Mouse (Mus musculus): Measurements from ENCODE around the gene Zfp276. TPM values are rescaled to one million over a fixed set of nuclear protein-coding genes. Genes with fewer than 3 reads are reported as not detected.

Zfp276 gene
- polyA plus RNA-seq, 1 experiment from 2014 or later: 24.4 TPM

DNA sequence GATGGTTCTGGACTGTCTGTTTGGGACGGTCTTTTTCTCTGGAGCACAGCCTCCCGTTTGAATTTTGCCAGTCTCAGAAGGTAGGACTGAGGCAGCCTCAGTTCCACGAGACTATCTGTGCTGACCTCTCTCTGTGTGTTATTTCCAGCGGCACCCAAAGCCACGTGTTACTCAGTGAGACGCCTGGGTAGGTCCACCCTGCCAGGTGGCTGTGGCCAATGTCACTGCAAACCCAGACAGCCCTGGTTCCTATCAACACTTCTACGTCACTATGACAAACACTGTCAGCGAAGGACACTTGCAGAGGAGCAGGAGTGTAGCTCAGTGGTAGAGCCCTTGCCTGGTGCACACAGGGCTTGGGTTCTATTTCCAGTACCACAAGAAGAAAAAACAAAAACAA is 37.7 kb downstream of the Zfp276 start:
- H3K4me2 ChIP-seq (ENCODE audit: low read length): no peak overlapping the region
- WGBS: 92% methylated on average over 8 of the region's 8 CpGs
- H3K4me1 ChIP-seq (ENCODE audit: control insufficient read depth, insufficient read depth, low read length): no peaks in the 10 kb centered on the region
- H3K4me3 ChIP-seq (ENCODE audit: low read depth, low read length): no peak overlapping the region
- H3K27me3 ChIP-seq (ENCODE audit: control insufficient read depth, insufficient read depth, low read depth, low read length): no peaks in the 10 kb centered on the region
- no peak for ATAC-seq
- no peak overlapping the region for H3K9ac ChIP-seq (ENCODE audit: low read depth, low read length)
- H3K36me3 ChIP-seq (ENCODE audit: control insufficient read depth, insufficient read depth, low read length): no peaks in the 10 kb centered on the region
- H3K9me3 ChIP-seq (replicated peaks; ENCODE audit: control insufficient read depth, low read length, poor library complexity, severe bottlenecking): no peaks in the 10 kb centered on the region
- H3K27ac ChIP-seq (ENCODE audit: low read length): no peak overlapping the region

DNA sequence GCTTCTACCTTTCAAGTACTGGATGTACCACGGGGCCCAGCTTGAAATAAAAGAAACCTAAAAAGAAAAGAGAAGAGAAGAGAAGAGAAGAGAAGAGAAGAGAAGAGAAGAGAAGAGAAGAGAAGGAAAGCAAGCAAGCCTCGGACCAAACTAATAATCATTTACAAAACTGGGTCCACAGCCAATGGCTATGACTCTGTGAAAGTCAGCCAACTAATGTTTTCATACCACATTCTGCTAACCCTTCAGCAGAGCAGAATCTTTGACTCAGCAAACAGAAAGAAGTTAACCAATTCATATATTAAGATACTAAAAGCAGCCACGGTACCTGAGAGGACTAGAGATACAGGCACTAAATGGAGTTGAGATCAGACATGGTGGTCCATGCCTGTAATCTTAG is 38.3 kb downstream of the Zfp276 start:
- Histone ChIP-seq H3K4me1 (ENCODE audit: control insufficient read depth, insufficient read depth, low read length) (no peaks in the 10 kb centered on the region), H3K27ac (ENCODE audit: low read length) (no peak overlapping the region), H3K36me3 (ENCODE audit: control insufficient read depth, insufficient read depth, low read length) (no peaks in the 10 kb centered on the region), H3K27me3 (ENCODE audit: control insufficient read depth, insufficient read depth, low read depth, low read length) (no peaks in the 10 kb centered on the region), H3K4me3 (ENCODE audit: low read depth, low read length) (no peak overlapping the region), H3K9me3 (replicated peaks; ENCODE audit: control insufficient read depth, low read length, poor library complexity, severe bottlenecking) (no peaks in the 10 kb centered on the region), H3K4me2 (ENCODE audit: low read length) (no peak overlapping the region), H3K9ac (ENCODE audit: low read depth, low read length) (no peak overlapping the region)
- WGBS: 95% methylated on average over 3 of the region's 3 CpGs
- ATAC-seq: no peak

DNA sequence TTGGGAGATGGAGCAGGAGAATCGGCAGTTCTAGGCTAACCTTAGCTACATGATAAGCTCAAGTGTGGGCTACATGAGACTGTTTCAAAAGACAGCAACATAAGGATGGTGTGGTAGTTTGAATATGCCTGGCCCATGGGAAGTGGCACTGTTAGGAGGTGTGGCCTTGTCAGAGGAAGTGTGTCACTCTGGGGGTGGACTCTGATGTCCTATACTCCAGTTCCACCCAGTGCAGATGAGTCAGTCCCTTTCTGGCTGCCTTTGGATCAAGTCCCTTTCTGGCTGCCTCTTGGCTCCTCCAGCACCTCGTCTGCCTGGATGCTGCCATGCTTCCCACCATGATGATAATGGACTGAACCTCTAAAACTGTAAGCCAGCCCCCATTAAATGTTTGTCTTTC is 38.8 kb downstream of the Zfp276 start:
- H3K27me3 ChIP-seq (ENCODE audit: control insufficient read depth, insufficient read depth, low read depth, low read length): no peaks in the 10 kb centered on the region
- no peaks in the 10 kb centered on the region for H3K36me3 ChIP-seq (ENCODE audit: control insufficient read depth, insufficient read depth, low read length)
- ATAC-seq: no peak
- H3K27ac ChIP-seq (ENCODE audit: low read length): no peak overlapping the region
- H3K4me2 ChIP-seq (ENCODE audit: low read length): no peak overlapping the region
- no peaks in the 10 kb centered on the region for H3K9me3 ChIP-seq (replicated peaks; ENCODE audit: control insufficient read depth, low read length, poor library complexity, severe bottlenecking)
- H3K4me1 ChIP-seq (ENCODE audit: control insufficient read depth, insufficient read depth, low read length): no peaks in the 10 kb centered on the region
- 94% methylated on average over 2 of the region's 2 CpGs for WGBS
- no peak overlapping the region for H3K4me3 ChIP-seq (ENCODE audit: low read depth, low read length)
- no peak overlapping the region for H3K9ac ChIP-seq (ENCODE audit: low read depth, low read length)

DNA sequence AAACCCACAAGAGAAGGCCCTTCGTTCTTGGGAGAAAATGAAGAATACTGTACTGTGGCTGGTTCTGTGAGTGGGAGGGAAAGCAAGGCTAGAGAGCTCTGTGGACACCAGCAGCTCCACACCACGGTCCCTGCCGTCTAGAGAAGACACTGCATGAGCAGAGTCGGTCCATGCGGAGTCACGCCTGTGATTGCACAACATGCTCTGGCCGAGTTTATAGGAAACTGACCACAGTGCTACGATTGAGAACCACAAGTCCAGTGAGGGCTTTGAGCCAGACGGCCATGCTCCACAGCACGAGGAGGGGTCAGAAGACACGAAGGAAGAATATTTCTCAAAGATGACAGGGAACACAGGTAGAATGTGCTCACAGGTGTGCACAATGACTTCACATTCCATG is 44.3 kb downstream of the Zfp276 start:
- Histone ChIP-seq H3K4me1 (ENCODE audit: control insufficient read depth, insufficient read depth, low read length) (no peaks in the 10 kb centered on the region), H3K36me3 (ENCODE audit: control insufficient read depth, insufficient read depth, low read length) (no peaks in the 10 kb centered on the region), H3K9ac (ENCODE audit: low read depth, low read length) (no peak overlapping the region), H3K9me3 (replicated peaks; ENCODE audit: control insufficient read depth, low read length, poor library complexity, severe bottlenecking) (no peaks in the 10 kb centered on the region), H3K27me3 (ENCODE audit: control insufficient read depth, insufficient read depth, low read depth, low read length) (no peaks in the 10 kb centered on the region), H3K4me3 (ENCODE audit: low read depth, low read length) (no peak overlapping the region), H3K4me2 (ENCODE audit: low read length) (no peak overlapping the region), H3K27ac (ENCODE audit: low read length) (no peak overlapping the region)
- 95% methylated on average over 11 of the region's 11 CpGs for WGBS
- no peak for ATAC-seq

DNA sequence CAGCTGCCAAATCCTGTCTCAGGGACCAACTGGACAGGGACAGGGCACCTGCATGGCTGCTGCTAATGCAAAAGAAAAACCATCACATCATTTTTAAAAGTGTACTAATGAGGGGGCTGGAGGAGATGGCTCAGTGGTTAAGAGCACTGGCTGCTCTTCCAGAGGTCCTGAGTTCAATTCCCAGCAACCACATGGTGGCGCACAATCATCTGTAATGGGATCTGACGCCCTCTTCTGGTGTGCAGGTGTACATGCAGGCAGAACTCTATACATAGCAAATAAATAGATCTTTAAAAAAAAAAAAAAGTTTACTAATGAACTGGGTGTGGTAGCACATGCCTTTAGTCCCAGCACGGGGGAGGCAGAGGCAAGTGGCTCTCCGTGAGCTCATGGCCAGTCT is 54.7 kb downstream of the Zfp276 start:
- Histone ChIP-seq H3K9ac (ENCODE audit: low read depth, low read length) (no peak overlapping the region), H3K4me1 (ENCODE audit: control insufficient read depth, insufficient read depth, low read length) (no peaks in the 10 kb centered on the region), H3K27ac (ENCODE audit: low read length) (no peak overlapping the region), H3K4me3 (ENCODE audit: low read depth, low read length) (no peak overlapping the region), H3K36me3 (ENCODE audit: control insufficient read depth, insufficient read depth, low read length) (no peaks in the 10 kb centered on the region), H3K4me2 (ENCODE audit: low read length) (no peak overlapping the region), H3K27me3 (ENCODE audit: control insufficient read depth, insufficient read depth, low read depth, low read length) (no peaks in the 10 kb centered on the region), H3K9me3 (replicated peaks; ENCODE audit: control insufficient read depth, low read length, poor library complexity, severe bottlenecking) (no peaks in the 10 kb centered on the region)
- no peak for ATAC-seq
- WGBS: 71% methylated on average over 4 of the region's 4 CpGs

DNA sequence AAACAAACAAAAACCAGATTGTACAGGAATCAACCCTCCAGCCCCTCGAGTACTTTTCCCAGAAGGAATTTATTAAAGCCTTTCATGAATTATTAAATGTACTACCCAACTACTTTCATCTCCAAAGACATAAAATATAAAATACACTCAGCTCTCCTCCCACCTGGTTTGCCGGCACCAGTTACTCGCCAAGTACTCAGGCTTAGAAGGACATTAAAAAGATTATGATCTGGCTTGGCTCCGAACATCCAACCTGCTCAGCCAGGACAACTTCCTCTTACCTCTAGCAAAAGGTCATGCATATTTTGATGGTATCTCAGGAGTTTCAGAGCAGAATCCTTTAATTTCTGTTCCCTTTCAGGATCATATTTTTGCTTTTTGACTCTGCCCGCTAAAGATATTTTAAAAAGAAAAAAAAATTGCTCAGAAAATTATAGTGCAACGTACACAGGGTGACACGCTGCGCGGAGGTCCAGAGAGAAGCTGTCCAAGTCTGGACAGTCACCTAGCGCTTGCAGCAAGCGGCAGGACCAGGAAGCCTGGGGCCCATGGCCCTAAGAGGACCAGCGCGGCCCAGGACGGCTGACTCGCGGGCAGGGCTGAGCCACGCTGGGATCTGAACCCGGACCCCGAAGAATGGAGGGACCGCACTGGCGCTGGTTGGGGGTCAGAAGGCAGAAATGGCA is 63.9 kb downstream of the Zfp276 start:
- 7% methylated on average over 21 of the region's 21 CpGs for WGBS
- H3K27me3 ChIP-seq (ENCODE audit: control insufficient read depth, insufficient read depth, low read depth, low read length): no peaks in the 10 kb centered on the region

DNA sequence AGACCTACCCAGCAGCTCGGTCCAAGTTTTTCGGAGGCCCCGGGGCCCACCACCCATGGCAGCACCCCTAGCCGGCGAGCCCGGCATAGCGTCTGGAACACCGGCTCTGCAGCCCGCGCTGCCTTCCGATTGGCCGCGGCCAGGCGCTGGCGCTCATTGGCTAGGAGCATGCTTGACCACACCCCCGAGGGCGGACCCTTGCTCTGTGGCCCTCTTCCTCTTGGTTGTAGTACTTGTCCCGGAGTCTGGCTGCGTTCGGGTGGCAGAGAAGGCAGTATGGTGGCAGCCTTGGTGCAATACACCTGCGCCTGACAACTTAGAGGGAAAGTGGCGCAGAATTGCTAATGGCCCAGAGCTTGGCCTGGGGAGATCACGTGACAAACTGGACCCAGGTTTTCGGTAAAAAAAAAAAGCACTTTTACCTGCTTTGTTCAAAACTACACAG is 64.5 kb downstream of the Zfp276 start, which contains the start of gene Fanca:
Gene Fanca (minus strand): TSS at position 110 of the 445 bp plus-strand sequence.
- Histone ChIP-seq H3K4me1 (ENCODE audit: control insufficient read depth, insufficient read depth, low read length) (peaks cover 7% of the 10 kb centered on the region), H3K4me2 (ENCODE audit: low read length) (peak within 1 kb of the TSS; percentile 79), H3K27me3 (ENCODE audit: control insufficient read depth, insufficient read depth, low read depth, low read length) (no peaks in the 10 kb centered on the region), H3K36me3 (ENCODE audit: control insufficient read depth, insufficient read depth, low read length) (no peaks in the 10 kb centered on the region), H3K27ac (ENCODE audit: low read length) (no peak within 1 kb of the TSS), H3K9me3 (replicated peaks; ENCODE audit: control insufficient read depth, low read length, poor library complexity, severe bottlenecking) (no peaks in the 10 kb centered on the region), H3K4me3 (ENCODE audit: low read depth, low read length) (peak within 1 kb of the TSS; percentile 51), H3K9ac (ENCODE audit: low read depth, low read length) (peak within 1 kb of the TSS; percentile 52)
- WGBS: under 1% methylated on average over 24 of the region's 24 CpGs
- ATAC-seq: peak; percentile 99

More for the DNA sequence above, 63.9 kb downstream of the Zfp276 start:
- Histone ChIP-seq H3K4me3 (ENCODE audit: low read depth, low read length) (peak overlapping the region; percentile 51), H3K36me3 (ENCODE audit: control insufficient read depth, insufficient read depth, low read length) (no peaks in the 10 kb centered on the region), H3K9ac (ENCODE audit: low read depth, low read length) (peak overlapping the region; percentile 52), H3K27ac (ENCODE audit: low read length) (no peak overlapping the region), H3K4me2 (ENCODE audit: low read length) (peak overlapping the region; percentile 79), H3K4me1 (ENCODE audit: control insufficient read depth, insufficient read depth, low read length) (peaks cover 7% of the 10 kb centered on the region), H3K9me3 (replicated peaks; ENCODE audit: control insufficient read depth, low read length, poor library complexity, severe bottlenecking) (no peaks in the 10 kb centered on the region)
- no peak; the same call in 1 of the 2 replicates for ATAC-seq

Other genes starting within 250 kb of the Zfp276 start
- 23.2 and 25.8 TPM in 2 replicates for gene Ankrd11, start 211.9 kb upstream of the Zfp276 start, polyA plus RNA-seq (2015; fragmentation: Nextera tagmentation; extraction: Ambion mirVana)
- 47.4 and 48.2 TPM in 2 replicates for gene Spg7, start 191.3 kb upstream of the Zfp276 start, polyA plus RNA-seq (2015; fragmentation: Nextera tagmentation; extraction: Ambion mirVana)
- gene Rpl13, start 151.8 kb upstream of the Zfp276 start, polyA plus RNA-seq (2015; fragmentation: Nextera tagmentation; extraction: Ambion mirVana): 639 and 669 TPM in 2 replicates
- gene Cpne7, start 136.8 kb upstream of the Zfp276 start, polyA plus RNA-seq (2015; fragmentation: Nextera tagmentation; extraction: Ambion mirVana): 10.1 and 17.1 TPM in 2 replicates
- gene Sult5a1, start 95.9 kb upstream of the Zfp276 start, polyA plus RNA-seq (2015; fragmentation: Nextera tagmentation; extraction: Ambion mirVana): 0.40 and 0.42 TPM in 2 replicates
- 0.14 and 0.40 TPM in 2 replicates for gene Dpep1, start 68.0 kb upstream of the Zfp276 start, polyA plus RNA-seq (2015; fragmentation: Nextera tagmentation; extraction: Ambion mirVana)
- gene Chmp1a, start 41.4 kb upstream of the Zfp276 start, polyA plus RNA-seq (2015; fragmentation: Nextera tagmentation; extraction: Ambion mirVana): 231 and 232 TPM in 2 replicates
- 7.0 and 8.5 TPM in 2 replicates for gene Spata33, start 41.4 kb upstream of the Zfp276 start, polyA plus RNA-seq (2015; fragmentation: Nextera tagmentation; extraction: Ambion mirVana)
- 53.8 and 54.4 TPM in 2 replicates for gene Cdk10, start 29.4 kb upstream of the Zfp276 start, polyA plus RNA-seq (2015; fragmentation: Nextera tagmentation; extraction: Ambion mirVana)
- gene Spata2l, start 18.0 kb upstream of the Zfp276 start, polyA plus RNA-seq (2015; fragmentation: Nextera tagmentation; extraction: Ambion mirVana): 8.2 and 12.1 TPM in 2 replicates
- gene Vps9d1, start 153 bp downstream of the Zfp276 start, polyA plus RNA-seq (2015; fragmentation: Nextera tagmentation; extraction: Ambion mirVana): 63.8 and 69.0 TPM in 2 replicates
- gene Fanca, start 64.4 kb downstream of the Zfp276 start, polyA plus RNA-seq (2015; fragmentation: Nextera tagmentation; extraction: Ambion mirVana): 5.0 and 5.4 TPM in 2 replicates
- 39.1 and 42.3 TPM in 2 replicates for gene Spire2, start 78.5 kb downstream of the Zfp276 start, polyA plus RNA-seq (2015; fragmentation: Nextera tagmentation; extraction: Ambion mirVana)
- 338 and 394 TPM in 2 replicates for gene Tcf25, start 119.6 kb downstream of the Zfp276 start, polyA plus RNA-seq (2015; fragmentation: Nextera tagmentation; extraction: Ambion mirVana)
- 0.08 and 0.11 TPM in 2 replicates for gene Mc1r, start 152.9 kb downstream of the Zfp276 start, polyA plus RNA-seq (2015; fragmentation: Nextera tagmentation; extraction: Ambion mirVana)
- 2,090 and 2,148 TPM in 2 replicates for gene Tubb3, start 157.2 kb downstream of the Zfp276 start, polyA plus RNA-seq (2015; fragmentation: Nextera tagmentation; extraction: Ambion mirVana)
- 45.4 and 49.5 TPM in 2 replicates for gene Def8, start 169.3 kb downstream of the Zfp276 start, polyA plus RNA-seq (2015; fragmentation: Nextera tagmentation; extraction: Ambion mirVana)
- gene Afg3l1, start 223.7 kb downstream of the Zfp276 start, polyA plus RNA-seq (2015; fragmentation: Nextera tagmentation; extraction: Ambion mirVana): 55.3 and 58.6 TPM in 2 replicates